Mouse (Mus musculus): ENCODE results near the gene Tprn.

DNA sequence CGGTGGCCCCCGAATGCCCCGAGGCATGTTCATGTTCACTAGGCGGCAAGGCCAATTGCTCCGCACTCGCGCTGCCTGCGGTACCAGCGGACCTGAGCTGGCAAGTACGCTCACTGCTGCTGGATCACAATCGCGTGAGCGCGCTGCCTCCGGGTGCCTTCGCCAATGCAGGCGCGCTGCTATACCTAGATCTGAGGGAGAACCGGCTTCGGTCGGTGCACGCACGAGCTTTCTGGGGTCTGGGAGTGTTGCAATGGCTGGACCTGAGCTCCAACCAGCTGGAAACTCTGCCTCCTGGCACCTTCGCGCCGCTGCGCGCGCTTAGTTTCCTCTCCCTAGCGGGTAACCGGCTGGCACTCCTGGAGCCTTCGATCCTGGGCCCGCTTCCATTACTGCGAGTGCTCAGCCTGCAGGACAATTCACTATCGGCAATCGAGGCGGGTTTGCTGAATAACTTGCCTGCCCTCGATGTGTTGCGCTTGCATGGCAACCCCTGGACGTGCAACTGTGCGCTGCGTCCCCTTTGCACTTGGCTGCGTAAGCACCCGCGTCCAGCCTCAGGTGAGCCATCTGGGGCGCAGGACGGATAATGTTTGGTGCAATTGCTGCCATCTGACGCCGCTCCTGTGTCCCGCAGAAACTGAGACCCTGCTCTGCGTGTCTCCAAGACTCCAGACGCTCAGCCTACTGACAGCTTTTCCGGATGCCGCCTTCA, 27.8 kb downstream of the Tprn start:
- TF ChIP-seq HCFC1 (IDR thresholded peaks at IDR 0.05; ENCODE audit: borderline replicate concordance, insufficient read depth, low read length) (no peak), CHD2 (IDR thresholded peaks at IDR 0.05; ENCODE audit: low read depth, low read length) (no peak)

Data from ES-E14 (cell line).